Mouse (Mus musculus): ENCODE data around the gene B4galnt1. TPM values are rescaled to one million over a fixed set of nuclear protein-coding genes. Genes with fewer than 3 reads are reported as not detected.
"Not testable (repeated sequence)": the region's sequence is repeated elsewhere in the genome, so short reads cannot be mapped to it uniquely, and the experiment has no call there.

The B4galnt1 gene
- total RNA-seq, 2 experiments from 2014 or later: 105 to 107 TPM

- intact Hi-C loops (cut with DNase I): no loop called here
- DNase-seq (ENCODE audit: extremely low spot score in 1 of 2, low spot score in 2 of 2): no peak
These were observed 16.5 kb downstream of the B4galnt1 start for GRCm38 (mm10) chr10:127181566-127181965.

DNA sequence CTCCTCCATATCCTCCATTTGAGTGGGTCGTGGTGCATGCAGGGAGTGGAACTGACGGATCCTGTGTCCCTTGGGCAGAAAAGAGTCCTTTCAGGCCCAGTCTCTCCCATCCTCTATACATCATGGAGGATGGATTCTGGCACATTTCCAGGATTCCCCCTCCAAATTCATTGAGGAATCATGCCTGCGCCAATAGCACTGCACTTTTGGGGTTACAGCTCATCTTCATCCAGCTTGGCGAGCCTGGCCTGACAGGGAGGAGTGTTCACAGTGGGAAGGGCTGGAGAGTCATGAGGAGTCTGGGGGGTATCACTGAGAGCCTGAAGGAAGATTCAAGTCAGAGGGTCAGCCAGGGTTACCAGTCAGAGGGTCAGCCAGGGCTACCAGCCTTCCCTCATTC, 17.6 kb downstream of the B4galnt1 start:
- DNase-seq (ENCODE audit: extremely low spot score in 1 of 2, low spot score in 2 of 2): no peak
- intact Hi-C loops (cut with DNase I): no loop called here

DNA sequence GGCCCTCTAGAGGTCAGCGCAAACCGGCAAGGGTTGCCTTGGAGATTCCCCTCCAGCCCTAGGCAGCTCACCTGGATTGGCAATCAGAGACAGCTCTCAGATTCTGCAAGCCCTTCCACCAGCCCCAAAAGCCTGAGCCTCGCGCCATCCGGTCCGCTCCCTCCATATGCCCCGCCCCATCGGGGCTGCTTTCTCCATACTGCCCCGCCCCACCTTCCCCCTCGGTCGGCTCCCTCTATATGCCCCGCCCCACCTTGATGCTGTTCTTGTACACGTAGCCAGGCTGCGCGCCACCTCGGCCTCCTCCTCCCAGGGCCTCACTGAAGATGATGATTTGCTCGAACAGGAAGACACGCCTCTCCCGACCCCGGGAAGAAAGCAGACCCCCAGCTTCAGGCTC, 18.7 kb downstream of the B4galnt1 start:
- DNase-seq (ENCODE audit: extremely low spot score in 1 of 2, low spot score in 2 of 2): no peak
- intact Hi-C loops (cut with DNase I): no loop called here

DNA sequence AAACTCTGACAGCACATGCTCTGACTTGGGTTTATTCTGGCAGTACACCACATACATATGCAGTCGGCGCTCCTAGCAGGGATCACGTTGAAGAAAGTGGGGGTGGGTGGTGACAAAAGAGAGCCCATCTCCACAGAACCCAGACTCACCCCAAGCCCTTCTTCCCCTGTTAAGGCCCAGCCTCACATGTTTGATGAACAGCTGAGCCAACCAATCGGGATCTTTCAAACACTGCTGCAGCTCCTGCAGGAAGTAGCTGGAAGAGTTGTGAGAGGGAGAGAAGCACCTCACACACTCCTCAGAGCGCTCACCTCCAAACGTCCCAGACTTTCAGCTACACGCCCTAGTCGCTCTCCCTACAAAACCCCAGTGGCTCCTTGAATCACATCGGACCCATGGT, 20.1 kb downstream of the B4galnt1 start:
- peak in 1 of 2 experiments; percentile 53 for DNase-seq (ENCODE audit: extremely low spot score in 1 of 2, low spot score in 2 of 2)
- intact Hi-C loops (cut with DNase I): no loop called here

GRCm38 (mm10) chr10:127185506-127185905, 20.5 kb downstream of the B4galnt1 start:
- intact Hi-C loops (cut with DNase I): no loop called here

GRCm38 (mm10) chr10:127186451-127186850, 21.4 kb downstream of the B4galnt1 start:
- DNase-seq (ENCODE audit: extremely low spot score in 1 of 2, low spot score in 2 of 2): no peak
- intact Hi-C loops (cut with DNase I): no loop called here

More at GRCm38 (mm10) chr10:127185506-127185905, 20.5 kb downstream of the B4galnt1 start:
- DNase-seq (ENCODE audit: extremely low spot score in 1 of 2, low spot score in 2 of 2): peak in 1 of 2 experiments; percentile 15

DNA sequence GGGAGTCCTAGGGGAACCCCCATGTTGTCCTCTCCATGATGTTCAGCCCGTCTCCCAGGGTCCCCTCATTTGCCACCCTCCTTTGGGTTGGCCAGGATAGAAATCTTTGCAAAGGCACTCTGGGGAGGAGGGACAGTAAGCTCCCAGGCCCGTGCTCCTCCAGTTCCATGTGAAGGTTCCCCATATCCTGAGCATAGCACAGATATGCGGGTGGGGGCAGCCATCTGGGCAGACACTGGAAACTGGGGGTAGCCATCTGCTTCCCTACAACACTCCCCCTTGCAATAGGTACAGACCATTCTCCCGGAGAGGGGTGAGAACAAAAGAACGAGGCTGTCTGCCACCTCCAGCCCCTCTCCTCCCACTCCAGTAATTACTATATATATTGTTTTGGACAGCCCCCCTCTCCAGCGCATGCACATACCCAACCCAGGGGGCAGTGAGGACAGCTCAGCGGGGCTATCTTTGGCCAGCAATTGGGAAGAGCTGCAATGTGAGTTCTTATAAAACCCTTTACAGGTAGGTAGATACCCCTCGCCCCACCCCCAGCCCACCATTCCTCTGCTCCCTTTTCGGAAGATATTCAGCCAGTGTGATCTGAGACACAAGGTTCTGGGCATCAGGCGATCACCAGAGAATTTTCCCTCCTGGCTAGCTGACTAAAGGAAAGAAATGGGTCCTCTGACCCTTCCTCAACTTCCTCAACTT, 22.5 kb downstream of the B4galnt1 start:
- peak; percentile 52 to 55 for DNase-seq (ENCODE audit: extremely low spot score in 1 of 2, low spot score in 2 of 2)
- intact Hi-C loops (cut with DNase I): no loop called here

DNA sequence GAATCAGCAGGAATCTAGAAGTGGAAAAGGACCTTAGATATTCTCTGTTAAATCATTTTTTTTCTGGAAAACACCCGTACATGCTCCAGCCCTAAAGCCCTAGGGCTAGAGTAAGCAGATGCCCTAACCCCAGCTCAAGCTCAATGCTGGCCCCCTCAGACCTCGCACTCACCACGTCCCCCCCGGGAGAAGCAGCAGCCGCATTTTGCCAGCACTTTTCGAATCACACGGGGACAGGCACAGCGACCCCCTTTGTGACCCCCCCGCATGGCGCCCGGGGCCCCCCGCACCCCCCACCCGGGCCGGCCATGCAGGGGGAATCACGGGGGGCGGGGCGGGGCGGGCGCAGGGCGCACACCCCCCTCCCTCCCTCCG, 23.0 kb downstream of the B4galnt1 start:
- intact Hi-C loops (cut with DNase I): no loop called here
- DNase-seq (ENCODE audit: extremely low spot score in 1 of 2, low spot score in 2 of 2): no peak

DNA sequence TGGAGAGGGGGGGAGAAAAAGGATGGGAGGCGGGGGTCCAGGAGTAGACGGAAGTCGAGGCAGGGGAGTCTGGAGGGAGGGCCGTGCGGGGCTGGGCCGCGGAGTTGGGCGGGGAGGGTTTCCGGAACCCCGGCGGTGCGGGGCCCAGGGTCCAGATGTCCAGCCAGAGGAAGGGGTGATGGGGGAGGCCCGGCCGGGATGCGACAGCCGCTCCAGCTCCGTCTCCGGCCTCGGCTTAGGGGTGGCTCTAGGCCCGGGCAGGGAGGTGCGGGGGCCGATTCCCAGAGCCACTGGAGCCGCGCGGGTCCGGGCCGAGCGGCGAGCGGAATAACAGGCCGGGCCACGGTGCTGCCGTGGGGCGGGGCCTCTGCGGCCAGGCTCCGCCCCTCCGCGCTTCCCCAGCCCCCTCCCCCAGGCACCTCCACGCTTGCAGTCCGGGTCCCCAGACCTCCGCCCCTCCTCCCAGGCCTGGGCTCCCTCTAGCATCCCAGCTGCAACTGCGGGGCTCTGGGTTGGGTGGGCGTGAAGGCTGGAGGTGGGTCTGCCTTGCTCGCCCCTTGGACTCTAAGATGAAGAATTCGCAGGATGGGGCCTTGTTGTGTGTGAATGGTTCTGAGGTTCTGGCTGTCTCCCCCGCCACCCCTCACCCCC, 23.6 kb downstream of the B4galnt1 start:
- intact Hi-C loops (cut with DNase I): no loop called here
- DNase-seq (ENCODE audit: extremely low spot score in 1 of 2, low spot score in 2 of 2): peak; percentile 34 to 80

- intact Hi-C loops (cut with DNase I): no loop called here
- DNase-seq (ENCODE audit: extremely low spot score in 1 of 2, low spot score in 2 of 2): peak in 1 of 2 experiments; percentile 62
These were observed 24.2 kb downstream of the B4galnt1 start for GRCm38 (mm10) chr10:127189116-127189650.

- peak in 1 of 2 experiments; percentile 76 for DNase-seq (ENCODE audit: extremely low spot score in 1 of 2, low spot score in 2 of 2)
- intact Hi-C loops (cut with DNase I): no loop called here
These were observed 24.8 kb downstream of the B4galnt1 start, which contains the start of gene Arhgef25 for GRCm38 (mm10) chr10:127189651-127190381. Arhgef25 (minus strand) TSS chr10:127190083.

DNA sequence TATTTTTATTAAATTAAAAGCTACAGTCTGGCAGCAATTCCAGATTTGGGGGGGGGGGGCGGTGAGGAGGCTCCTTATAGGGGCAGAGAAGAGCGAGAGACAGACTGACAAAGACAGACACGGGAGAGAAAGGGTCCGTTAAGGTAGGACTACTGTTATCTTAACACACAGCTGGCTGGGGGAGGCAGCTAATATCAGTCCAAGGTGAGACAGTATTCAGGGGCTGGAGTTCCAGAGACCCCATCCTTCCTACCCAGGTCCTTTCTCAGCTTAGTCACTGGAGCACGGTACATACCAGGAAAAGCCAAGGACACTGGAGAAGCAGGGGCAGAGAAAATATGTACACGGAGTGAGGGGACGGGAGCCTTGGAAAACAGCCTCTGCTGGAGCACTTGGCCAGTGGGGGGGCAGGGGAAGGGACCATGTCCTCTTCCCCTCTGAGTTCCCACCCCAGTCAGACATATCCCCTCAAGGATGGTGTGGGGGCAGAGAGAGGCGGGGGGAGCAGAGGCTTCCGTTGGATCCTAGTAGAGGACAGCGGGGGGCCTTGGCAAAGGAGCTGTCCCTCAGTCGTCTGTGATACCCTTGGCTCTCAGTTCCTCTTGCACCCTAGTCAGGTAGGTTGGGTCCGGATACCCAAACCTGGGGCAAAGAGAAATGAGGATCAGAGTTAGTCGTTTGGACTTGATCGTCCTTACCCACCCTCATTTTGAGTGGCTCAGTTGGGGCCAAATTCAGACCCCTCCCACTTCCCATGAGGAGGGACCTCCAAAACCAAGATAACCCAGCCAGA, 25.6 kb downstream of the B4galnt1 start:
- intact Hi-C loops (cut with DNase I): no loop called here
- no peak for DNase-seq (ENCODE audit: extremely low spot score in 1 of 2, low spot score in 2 of 2)

DNA sequence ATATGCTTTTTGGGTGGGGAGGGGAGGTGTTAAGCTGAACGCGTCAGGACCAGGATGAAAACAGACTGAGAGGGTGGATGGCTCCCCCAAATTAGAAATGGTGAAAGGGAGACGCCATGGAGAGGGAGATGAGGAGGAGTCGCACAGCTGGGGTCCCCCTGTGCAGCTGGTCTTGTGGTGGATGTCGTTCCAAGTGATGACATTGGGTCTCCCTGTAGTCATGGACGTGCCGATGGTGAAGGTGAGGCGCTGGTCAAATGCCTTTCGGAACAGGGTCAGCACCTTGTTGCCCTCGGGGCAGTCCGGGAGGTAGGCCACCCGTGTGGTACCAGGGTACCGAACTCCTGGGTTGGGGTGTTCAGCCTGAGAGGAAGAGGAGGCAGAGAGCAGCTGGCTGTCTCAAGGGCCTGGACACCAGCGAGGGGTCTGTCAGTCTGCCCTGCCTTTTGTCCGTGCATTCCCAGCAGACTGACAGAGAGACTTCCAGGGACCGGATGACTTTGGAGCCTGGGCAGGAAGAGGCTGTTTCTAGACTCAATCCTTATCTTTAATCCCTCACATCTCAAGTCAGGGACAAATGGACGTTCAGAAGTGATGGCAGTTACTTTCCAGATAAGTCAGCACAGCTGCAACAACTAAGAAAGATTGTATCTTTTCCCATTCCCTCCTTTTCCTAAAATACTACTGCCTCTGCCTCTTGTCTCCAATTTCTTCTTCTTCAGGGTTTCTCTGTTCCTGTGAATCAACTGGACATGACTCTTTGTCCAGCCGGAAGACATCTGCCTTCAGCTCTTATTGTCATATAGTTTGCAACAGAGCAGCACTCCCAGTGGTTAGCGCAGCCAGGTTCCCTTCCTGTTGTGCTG, 26.4 kb downstream of the B4galnt1 start:
- DNase-seq (ENCODE audit: extremely low spot score in 1 of 2, low spot score in 2 of 2): no peak
- intact Hi-C loops (cut with DNase I): no loop called here

DNA sequence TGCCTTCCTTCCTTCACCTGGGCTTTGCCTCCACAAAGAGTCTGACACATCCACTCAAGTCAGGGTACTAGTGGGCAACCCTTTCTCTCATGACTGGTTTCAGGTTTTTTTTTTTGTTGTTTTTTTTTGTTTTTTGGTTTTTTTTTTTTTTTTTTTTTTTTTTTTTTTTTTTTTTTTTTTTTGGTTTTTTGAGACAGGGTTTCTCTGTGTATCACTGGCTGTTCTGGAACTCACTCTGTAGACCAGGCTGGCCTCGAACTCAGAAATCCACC, 27.0 kb downstream of the B4galnt1 start:
- intact Hi-C loops (cut with DNase I): not testable (repeated sequence)

GRCm38 (mm10) chr10:127193011-127193410, 28.0 kb downstream of the B4galnt1 start:
- no peak for DNase-seq (ENCODE audit: extremely low spot score in 1 of 2, low spot score in 2 of 2)
- intact Hi-C loops (cut with DNase I): no loop called here

More for the DNA sequence above, 27.0 kb downstream of the B4galnt1 start:
- DNase-seq (ENCODE audit: extremely low spot score in 1 of 2, low spot score in 2 of 2): not testable (repeated sequence)

DNA sequence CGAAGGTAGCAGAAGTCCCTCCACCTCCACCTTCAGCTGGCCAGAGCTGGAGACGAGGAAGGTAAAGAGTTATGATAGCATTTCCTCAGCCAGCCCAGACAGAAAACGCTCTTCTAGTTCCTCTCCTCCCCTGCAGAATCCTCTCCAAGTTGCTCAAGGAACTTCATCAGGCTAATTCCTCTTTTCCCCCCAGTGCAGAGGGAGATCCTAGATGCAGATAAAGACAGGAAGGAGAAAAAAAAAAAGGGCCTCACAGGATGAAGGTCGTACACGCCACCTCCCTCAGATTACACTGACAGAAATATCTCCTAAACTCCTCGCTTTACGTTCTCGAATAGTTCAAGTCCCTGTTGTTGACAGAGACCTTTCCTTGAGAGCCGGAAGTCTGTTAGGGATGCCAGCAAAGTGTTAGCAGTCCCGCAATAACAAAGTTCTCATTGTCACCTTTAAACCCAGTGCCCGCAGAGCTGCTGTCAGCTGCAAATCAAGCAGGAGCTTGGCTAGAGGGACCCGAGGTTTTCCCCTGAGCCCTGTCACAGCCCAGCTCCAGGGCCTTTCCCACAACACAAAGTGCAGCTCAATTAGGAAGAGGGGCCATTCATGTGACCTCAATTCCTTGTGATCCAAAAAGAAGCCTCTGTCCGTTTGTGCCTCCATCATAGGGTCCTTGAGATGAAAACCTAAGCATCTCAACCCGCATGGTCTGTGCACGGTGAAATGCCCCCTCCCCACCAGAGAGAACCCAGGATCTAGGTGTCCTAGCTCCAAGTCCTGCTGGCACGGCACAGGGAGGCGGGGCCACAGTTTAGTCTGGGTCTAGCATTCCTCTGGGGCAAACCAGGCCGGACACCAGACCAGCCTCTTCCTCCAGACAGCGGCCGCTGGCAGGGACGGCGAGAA, 29.7 kb downstream of the B4galnt1 start:
- intact Hi-C loops (cut with DNase I): no loop called here
- peak in 1 of 2 experiments; percentile 82 for DNase-seq (ENCODE audit: extremely low spot score in 1 of 2, low spot score in 2 of 2)

Measured in left cerebral cortex, postnatal 10 days (tissue).